Mouse (Mus musculus) testis, postnatal 14 days (tissue): Measurements from ENCODE around the gene Hsd17b3.

ENCODE experiments used
- DNase-seq: peaks from one replicate; pipeline ENCODE4 v3.0.0; 2021; ENCODE audit warnings: low spot score

The Hsd17b3 gene

GRCm38 (mm10) chr13:64089130-64089529, at the start of gene Hsd17b3:
Gene Hsd17b3, minus strand, starts transcription at chr13:64089230.
- DNase-seq: no peak

- no peak for DNase-seq
Observed at GRCm38 (mm10) chr13:64129616-64130375, 40.8 kb upstream of the Hsd17b3 start.

- DNase-seq: no peak
Observed at GRCm38 (mm10) chr13:64128858-64129615, 40.0 kb upstream of the Hsd17b3 start, which contains the start of gene Slc35d2. Gene Slc35d2, minus strand, starts transcription at chr13:64129368.

GRCm38 (mm10) chr13:64126316-64126715, 37.3 kb upstream of the Hsd17b3 start:
- no peak for DNase-seq

- DNase-seq: no peak
Observed at GRCm38 (mm10) chr13:64124886-64125285, 35.9 kb upstream of the Hsd17b3 start.

- DNase-seq: no peak
Observed at GRCm38 (mm10) chr13:64123491-64124188, 34.6 kb upstream of the Hsd17b3 start.

- no peak for DNase-seq
Observed at GRCm38 (mm10) chr13:64120760-64121159, 31.7 kb upstream of the Hsd17b3 start.

- no peak for DNase-seq
Observed at GRCm38 (mm10) chr13:64117442-64117841, 28.4 kb upstream of the Hsd17b3 start.

GRCm38 (mm10) chr13:64110421-64110820, 21.4 kb upstream of the Hsd17b3 start:
- DNase-seq: no peak

- DNase-seq: no peak
Observed at GRCm38 (mm10) chr13:64108381-64108850, 19.4 kb upstream of the Hsd17b3 start.

- DNase-seq: no peak
Observed at GRCm38 (mm10) chr13:64107535-64107934, 18.5 kb upstream of the Hsd17b3 start.

GRCm38 (mm10) chr13:64107105-64107504, 18.1 kb upstream of the Hsd17b3 start:
- DNase-seq: no peak

- no peak for DNase-seq
Observed at GRCm38 (mm10) chr13:64105690-64106089, 16.7 kb upstream of the Hsd17b3 start.

- no peak for DNase-seq
Observed at GRCm38 (mm10) chr13:64100186-64100585, 11.2 kb upstream of the Hsd17b3 start.

- DNase-seq: no peak
Observed at GRCm38 (mm10) chr13:64098992-64099391, 10.0 kb upstream of the Hsd17b3 start.

- peak; percentile 29 for DNase-seq
Observed at GRCm38 (mm10) chr13:64093341-64093740, 4.3 kb upstream of the Hsd17b3 start.

- DNase-seq: no peak
Observed at GRCm38 (mm10) chr13:64092752-64093151, 3.7 kb upstream of the Hsd17b3 start.

GRCm38 (mm10) chr13:64092141-64092540, 3.1 kb upstream of the Hsd17b3 start:
- DNase-seq: no peak

- no peak for DNase-seq
Observed at GRCm38 (mm10) chr13:64091006-64091405, 2.0 kb upstream of the Hsd17b3 start.

GRCm38 (mm10) chr13:64090278-64090677, 1.2 kb upstream of the Hsd17b3 start:
- DNase-seq: no peak

GRCm38 (mm10) chr13:64088057-64088456, 973 bp downstream of the Hsd17b3 start:
- no peak for DNase-seq

- no peak for DNase-seq
Observed at GRCm38 (mm10) chr13:64086036-64086435, 3.0 kb downstream of the Hsd17b3 start.
